Mouse (Mus musculus) spleen, adult 12 weeks (tissue): ENCODE measurements around the gene Ebf3.

Experiments
- DNase-seq: peaks from one replicate; pipeline ENCODE4 v3.0.0; 2022; ENCODE audit warnings: low spot score

Ebf3 gene

GRCm38 (mm10) chr7:137206770-137207285 is 107.4 kb downstream of the Ebf3 start:
- DNase-seq, result no peak

GRCm38 (mm10) chr7:137199533-137199932 is 114.7 kb downstream of the Ebf3 start:
- DNase-seq, result no peak

- no peak for DNase-seq
Observed at GRCm38 (mm10) chr7:137198921-137199320, 115.3 kb downstream of the Ebf3 start.

- no peak for DNase-seq
Observed at GRCm38 (mm10) chr7:137197118-137198030, 116.9 kb downstream of the Ebf3 start.

- DNase-seq, result no peak
Observed at GRCm38 (mm10) chr7:137196536-137196935, 117.7 kb downstream of the Ebf3 start.

GRCm38 (mm10) chr7:137192776-137193278 is 121.4 kb downstream of the Ebf3 start:
- DNase-seq, result no peak

- DNase-seq, result no peak
Observed at GRCm38 (mm10) chr7:137191889-137192288, 122.4 kb downstream of the Ebf3 start.

GRCm38 (mm10) chr7:137172278-137172677 is 142.0 kb downstream of the Ebf3 start:
- no peak for DNase-seq

GRCm38 (mm10) chr7:137159086-137159485 is 155.2 kb downstream of the Ebf3 start:
- no peak for DNase-seq

- DNase-seq, result no peak
Observed at GRCm38 (mm10) chr7:137154623-137155022, 159.6 kb downstream of the Ebf3 start.

GRCm38 (mm10) chr7:137151854-137152253 is 162.4 kb downstream of the Ebf3 start:
- DNase-seq, result no peak

- no peak for DNase-seq
Observed at GRCm38 (mm10) chr7:137147101-137147500, 167.1 kb downstream of the Ebf3 start.
